Mouse (Mus musculus): Measurements from ENCODE around the gene Rexo5.

Gene Rexo5

GRCm38 (mm10) chr7:119847396-119847795, 53.6 kb downstream of the Rexo5 start:
- DNase-seq: no peak

DNA sequence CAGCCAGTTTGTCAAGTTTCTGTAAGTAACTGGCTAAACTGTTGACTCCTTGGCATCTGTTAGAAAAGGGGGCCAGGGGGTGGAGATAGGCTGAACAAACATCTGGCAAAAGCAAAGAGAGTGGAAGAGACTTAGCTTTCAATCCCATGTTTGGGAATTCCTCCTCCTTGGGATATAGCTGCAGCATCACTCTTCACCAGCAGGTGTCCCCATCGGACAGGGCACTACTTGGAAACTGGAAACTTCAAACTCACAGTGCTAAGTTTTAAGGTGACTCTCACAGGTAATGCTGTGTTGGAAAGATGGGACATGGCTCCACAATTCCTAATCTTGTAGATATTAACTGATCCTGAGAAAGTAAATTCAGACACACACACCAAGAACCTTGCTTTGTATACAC, 55.3 kb downstream of the Rexo5 start:
- peak; percentile 63 for DNase-seq

DNA sequence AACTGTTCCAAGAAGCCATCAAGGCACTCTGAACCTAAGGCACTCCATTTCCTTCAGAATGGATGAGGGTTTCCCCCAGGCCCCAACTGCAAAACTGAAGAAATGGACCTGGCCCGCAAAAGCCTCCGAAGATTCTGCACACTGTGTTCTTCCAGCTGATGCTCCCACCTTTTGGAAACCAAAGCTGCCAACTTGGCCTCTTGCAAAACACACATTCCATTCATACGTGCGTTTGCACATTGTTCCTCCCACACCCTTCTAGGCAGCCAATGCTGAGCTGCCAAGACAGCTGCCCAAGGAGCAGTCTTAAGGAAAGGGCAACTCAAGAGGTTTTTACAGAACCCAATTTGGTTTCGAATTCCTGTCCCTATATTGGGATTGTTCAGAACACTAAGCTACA, 56.9 kb downstream of the Rexo5 start:
- no peak for DNase-seq

DNA sequence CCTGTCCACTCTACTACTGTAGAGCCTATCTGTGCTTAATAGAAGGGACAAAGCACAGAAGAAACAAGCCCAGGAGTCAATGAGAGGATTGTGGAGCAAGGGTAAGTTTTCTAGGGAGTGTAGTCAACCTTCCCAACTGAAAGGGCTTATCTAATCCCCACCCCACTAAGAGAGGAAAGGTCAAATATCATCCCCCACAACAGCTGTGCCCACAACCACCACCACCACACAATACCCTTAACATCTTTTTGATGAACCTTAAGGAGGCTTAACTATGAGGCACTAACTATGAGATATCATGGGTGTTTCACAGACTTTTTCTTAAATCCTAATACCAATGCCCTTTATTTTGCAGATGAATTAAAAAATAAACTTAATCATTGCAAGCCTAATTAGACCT, 58.7 kb downstream of the Rexo5 start:
- DNase-seq: no peak

DNA sequence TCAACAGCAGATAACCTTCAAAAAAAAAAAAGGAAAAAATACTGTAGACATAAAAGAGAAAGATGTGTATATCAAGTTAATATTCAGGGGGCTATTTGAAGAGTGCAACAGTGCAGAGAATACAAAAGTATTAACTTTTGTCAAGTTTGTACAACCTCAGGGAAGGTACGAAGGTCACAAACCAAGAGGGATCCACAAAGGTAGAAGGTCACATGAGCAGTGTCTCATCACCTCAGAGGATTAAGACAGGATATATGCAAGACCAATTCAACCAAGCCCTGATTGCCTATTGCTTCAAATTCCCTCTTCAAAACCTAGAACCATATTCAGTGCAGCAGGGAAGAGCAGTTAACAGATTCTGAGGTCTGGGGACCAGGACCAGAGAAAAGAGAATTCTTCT, 59.4 kb downstream of the Rexo5 start:
- DNase-seq: no peak

GRCm38 (mm10) chr7:119854362-119854761, 60.6 kb downstream of the Rexo5 start:
- no peak for DNase-seq

- DNase-seq: no peak
Observed at GRCm38 (mm10) chr7:119855031-119855430, 61.2 kb downstream of the Rexo5 start.

- no peak for DNase-seq
Observed at GRCm38 (mm10) chr7:119859476-119859875, 65.7 kb downstream of the Rexo5 start.

DNA sequence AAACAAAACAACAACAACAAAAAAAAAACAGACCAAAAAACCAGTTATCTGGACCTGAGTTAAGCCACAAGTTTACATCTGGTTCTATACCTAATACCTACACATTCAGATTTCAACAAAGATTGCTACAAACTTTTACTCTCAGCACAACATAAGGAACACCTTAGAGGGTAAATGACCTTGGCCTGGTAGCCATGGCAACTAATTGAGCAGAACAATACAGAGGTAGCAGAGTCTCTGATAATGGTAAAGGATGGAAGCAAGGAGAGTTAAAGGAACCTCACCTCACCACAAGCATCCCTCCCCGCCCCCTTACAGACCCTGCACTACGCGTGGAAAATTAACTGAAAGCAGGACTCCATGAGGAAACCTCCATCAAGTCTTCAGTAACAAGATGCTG, 66.3 kb downstream of the Rexo5 start:
- no peak for DNase-seq

GRCm38 (mm10) chr7:119860554-119860953, 66.7 kb downstream of the Rexo5 start:
- DNase-seq: no peak

- no peak for DNase-seq
Observed at GRCm38 (mm10) chr7:119860971-119861334, 67.1 kb downstream of the Rexo5 start.

DNA sequence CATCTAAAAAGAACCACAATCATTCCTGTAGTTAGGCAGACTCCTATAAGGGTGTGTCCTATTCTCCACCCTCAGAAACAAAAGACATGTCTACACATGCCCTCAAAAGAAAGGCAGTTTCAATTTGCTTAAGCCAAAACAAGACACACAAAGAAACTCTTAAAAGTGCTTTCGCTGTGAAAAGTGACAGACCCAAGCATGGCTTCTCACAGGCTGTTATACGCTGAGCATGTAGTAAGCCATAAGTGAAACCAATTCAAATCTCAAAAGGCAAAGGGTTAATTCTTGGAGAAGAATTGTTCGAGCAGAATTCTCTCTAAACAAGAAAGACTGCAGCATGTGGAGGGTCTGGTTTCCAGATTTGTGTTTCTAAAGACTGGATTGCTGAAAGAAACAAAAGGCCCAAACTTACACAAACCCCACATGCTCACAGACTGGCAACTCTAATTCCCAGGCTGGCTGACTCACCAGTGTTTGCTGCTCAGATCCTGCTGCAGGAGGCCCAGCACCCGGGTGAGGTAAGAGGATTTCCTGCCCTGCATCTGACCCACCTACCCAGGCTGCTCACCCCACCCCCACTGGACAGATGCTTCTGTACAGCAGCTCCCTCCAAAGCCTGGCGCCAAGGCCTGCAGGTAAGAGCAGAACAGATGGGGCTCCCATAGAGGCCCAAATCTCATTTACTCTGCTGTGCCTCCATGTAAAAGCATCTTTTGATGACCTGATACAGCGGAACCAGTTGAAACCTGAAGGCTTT, 67.7 kb downstream of the Rexo5 start:
- DNase-seq: peak; percentile 79

- DNase-seq: no peak
Observed at GRCm38 (mm10) chr7:119862167-119862566, 68.4 kb downstream of the Rexo5 start.

DNA sequence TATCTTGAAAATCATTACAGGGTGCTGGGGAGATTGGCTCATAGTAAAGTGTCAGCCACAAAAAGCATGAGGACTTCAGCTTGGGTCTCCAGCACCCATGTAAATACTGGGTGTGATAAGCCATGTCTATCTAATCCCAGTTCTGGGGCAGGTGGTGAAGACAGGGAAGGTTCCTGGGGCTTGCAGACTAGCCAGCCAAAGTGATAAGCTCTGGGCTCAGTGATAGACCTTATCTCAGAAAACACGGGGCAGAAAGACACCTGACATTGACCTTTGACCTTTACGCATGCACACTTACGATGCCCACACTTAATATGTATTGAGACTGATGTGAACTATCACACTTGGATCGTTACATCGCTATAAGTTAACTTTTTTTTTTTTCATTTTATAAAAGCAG, 70.7 kb downstream of the Rexo5 start:
- DNase-seq: no peak

DNA sequence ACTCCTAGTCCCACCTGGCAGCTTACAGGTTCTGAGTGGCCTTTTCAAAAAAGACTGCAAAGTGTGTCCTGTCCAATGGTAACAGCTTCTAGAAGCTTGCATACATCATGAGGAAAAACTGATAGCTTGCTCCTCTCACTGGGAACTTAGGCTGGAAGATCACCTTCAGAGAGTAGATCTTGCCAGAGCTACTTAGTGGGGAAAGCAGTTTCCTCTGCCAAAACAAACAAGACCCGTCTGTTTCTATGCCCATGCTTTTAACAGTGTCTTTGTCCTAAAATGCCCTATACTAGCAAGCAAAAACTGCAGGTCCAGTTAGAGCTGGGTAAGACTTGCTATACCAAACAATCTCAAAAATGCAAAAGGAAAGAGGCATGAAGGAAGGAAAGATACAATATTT, 72.3 kb downstream of the Rexo5 start:
- DNase-seq: no peak

- no peak for DNase-seq
Observed at GRCm38 (mm10) chr7:119872204-119872603, 78.4 kb downstream of the Rexo5 start.

- no peak for DNase-seq
Observed at GRCm38 (mm10) chr7:119873050-119873449, 79.2 kb downstream of the Rexo5 start.

DNA sequence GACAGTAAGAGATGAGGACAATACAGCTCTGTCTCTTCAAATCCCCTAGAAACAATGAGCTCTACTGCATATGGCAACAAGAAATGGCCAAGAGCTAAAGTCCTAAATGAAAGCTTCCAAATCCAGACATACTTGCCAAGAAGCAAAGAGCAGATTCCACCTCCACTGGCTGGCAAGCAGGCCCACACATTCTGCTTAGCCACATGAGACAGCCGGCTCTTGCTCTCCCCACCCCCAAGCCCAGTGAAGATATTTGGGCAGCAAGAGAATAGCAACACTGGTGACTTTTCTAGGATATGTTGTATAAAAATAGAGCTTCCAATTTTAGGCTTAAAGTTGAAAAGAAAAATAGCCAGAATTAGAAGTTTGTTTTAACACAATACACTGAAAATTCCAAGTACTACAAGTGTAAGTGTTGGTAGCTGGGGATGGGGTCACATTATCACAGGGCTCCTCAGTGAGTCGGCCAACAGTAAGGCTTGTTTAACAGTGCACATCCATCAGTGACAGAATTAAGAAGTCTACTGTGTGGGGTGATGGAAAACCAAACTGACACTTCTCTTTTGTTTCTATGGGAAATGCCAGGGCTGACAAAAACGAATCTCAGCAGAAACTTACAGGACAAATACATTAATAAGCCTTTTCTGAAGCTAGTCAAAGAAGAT, 82.1 kb downstream of the Rexo5 start:
- no peak for DNase-seq

- DNase-seq: no peak
Observed at GRCm38 (mm10) chr7:119879171-119879570, 85.4 kb downstream of the Rexo5 start.

DNA sequence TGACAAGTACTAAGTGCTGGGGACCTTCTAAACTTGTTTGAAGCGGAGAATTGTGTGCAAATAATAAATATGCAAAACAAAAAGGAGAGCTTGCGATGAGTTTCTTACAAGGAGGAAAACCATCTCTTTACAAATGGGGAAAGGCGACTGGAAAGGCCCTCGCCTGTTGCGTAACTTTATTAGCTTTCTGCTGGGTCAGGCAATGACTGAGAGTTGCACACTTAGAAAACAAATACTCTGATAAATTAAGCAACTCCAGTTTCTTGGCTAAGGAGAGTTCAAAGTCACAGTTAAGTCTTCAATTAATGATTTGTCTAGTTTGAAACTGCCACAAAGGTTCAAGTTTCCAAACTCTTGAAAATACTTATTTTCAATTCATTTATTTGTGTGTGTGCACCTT, 86.5 kb downstream of the Rexo5 start:
- no peak for DNase-seq

GRCm38 (mm10) chr7:119881229-119881628, 87.4 kb downstream of the Rexo5 start:
- no peak for DNase-seq

DNA sequence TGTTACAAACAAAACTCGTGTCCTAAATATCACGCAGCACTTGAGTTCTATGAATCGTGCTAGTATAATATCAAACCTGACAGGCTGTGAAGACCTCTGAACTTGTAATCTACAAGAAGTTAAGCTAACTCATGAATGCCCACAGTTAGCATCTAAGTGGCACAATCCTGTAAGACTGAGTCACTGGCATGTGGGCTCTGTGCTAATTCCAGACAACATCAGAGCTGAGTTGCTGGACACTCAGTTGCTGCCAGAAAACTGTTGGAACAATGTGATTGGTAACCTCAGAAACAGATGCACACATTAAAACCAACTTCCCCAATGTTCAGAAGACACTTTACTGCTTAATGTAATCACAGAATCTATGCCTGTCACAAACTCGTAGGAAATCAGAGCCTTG, 94.1 kb downstream of the Rexo5 start:
- no peak for DNase-seq

GRCm38 (mm10) chr7:119892198-119892597, 98.4 kb downstream of the Rexo5 start:
- no peak for DNase-seq

DNA sequence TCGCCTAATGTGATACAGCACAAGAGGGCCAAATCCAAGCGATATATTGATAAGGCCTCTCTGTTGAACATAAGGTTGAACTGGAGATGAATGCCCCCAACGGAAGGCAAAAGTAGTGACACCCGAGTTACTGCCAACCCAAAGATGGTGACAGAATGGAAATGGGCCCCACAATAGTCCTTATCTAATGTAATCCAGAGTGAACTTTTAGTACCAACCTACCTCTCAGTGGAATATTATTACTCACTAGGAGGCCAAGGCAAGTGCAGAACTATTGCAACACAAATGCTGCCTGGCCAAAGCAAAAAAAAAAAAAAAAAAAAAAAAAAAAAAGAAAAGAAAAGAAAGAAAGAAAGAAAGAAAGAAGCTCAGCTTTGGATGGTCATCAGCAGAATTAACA, 98.9 kb downstream of the Rexo5 start:
- no peak for DNase-seq

All from retina, postnatal 1 day (tissue).